Mouse (Mus musculus) bone marrow, adult 2 months (tissue): ENCODE measurements around the gene Nrg4.

Experiments
- CTCF ChIP-seq: fragments of 200-500 bp; IDR thresholded peaks from 2 replicates; pipeline ENCODE4 v1.5.1; 2011; ENCODE audit warnings: low read length, control low read depth; ENCODE audit not compliant: control insufficient read depth, insufficient read depth
- POLR2A ChIP-seq: fragments of 200-500 bp; IDR thresholded peaks from 2 replicates; pipeline ENCODE4 v1.6.1; 2011; ENCODE audit warnings: low read depth, mild to moderate bottlenecking, control low read depth, low read length, borderline replicate concordance; ENCODE audit not compliant: control insufficient read depth

- no peak for TF ChIP-seq POLR2A
- TF ChIP-seq CTCF = no peak
Measured at GRCm38 (mm10) chr9:55283516-55283915, 43.1 kb downstream of the Nrg4 start.
